Mouse (Mus musculus): ENCODE results near the gene Ppa1.

- TF ChIP-seq CTCF (IDR thresholded peaks at IDR 0.05; ENCODE audit: borderline replicate concordance, control insufficient read depth, extremely low read depth, insufficient read depth, low read length, poor library complexity) (no peak), POLR2A (IDR thresholded peaks at IDR 0.05; ENCODE audit: control insufficient read depth, extremely low read depth, insufficient read depth, low read length, poor library complexity) (no peak)
These were observed 45.2 kb downstream of the Ppa1 start for GRCm38 (mm10) chr10:61693563-61693962.
